Mouse (Mus musculus): ENCODE measurements around the gene Map3k15. TPM values are rescaled to one million over a fixed set of nuclear protein-coding genes. Genes with fewer than 3 reads are reported as not detected.

Map3k15 gene
- 10 to 100 TPM; 34.7 to 38.1 TPM for total RNA-seq (2023)

GRCm38 (mm10) chrX:159988002-159988960 lies at the start of gene Map3k15:
Gene Map3k15, plus strand, starts transcription at chrX:159988433.

GRCm38 (mm10) chrX:160137861-160138717 lies 149.9 kb downstream of the Map3k15 start, which contains the start of gene Pdha1:
Gene Pdha1, minus strand, starts transcription at chrX:160138413.

Other genes starting within 250 kb of the Map3k15 start
- 10 to 100 TPM; 81.1 to 93.3 TPM for gene Pdha1, start 150.0 kb downstream of the Map3k15 start, total RNA-seq (2023)